Mouse (Mus musculus) activated CD4-positive, CD25-positive, alpha-beta regulatory T cell (primary cell): ENCODE measurements around the gene Phf13. TPM values are rescaled to one million over a fixed set of nuclear protein-coding genes. Genes with fewer than 3 reads are reported as not detected.

Source experiments
- polyA plus RNA-seq, 2 experiments: library from polyadenylated mRNA; unstranded; fragments of 100-300 nt; shearing (Covaris generic); gene quantifications; one replicate each; pipeline ENCODE4 v1.2.1; 2017

Phf13 gene
- polyA plus RNA-seq, result 10 to 100 TPM in 1 of 2 experiments, 1 to 10 TPM in 1; 9.8 to 17.5 TPM

GRCm38 (mm10) chr4:151996173-151996950 lies at the start of gene Phf13:
Phf13 (minus strand) TSS chr4:151996258.

GRCm38 (mm10) chr4:152038985-152039830 lies 43.1 kb upstream of the Phf13 start, which contains the start of gene Nol9:
Nol9 (plus strand) TSS chr4:152039321.

GRCm38 (mm10) chr4:152038225-152038984 lies 42.3 kb upstream of the Phf13 start, which contains the start of gene Tas1r1:
Tas1r1 (minus strand) TSS chr4:152038568.

GRCm38 (mm10) chr4:152027524-152027923 lies 31.5 kb upstream of the Phf13 start, which contains the start of gene Zbtb48:
Zbtb48 (minus strand) TSS chr4:152027671.

GRCm38 (mm10) chr4:152008622-152009075 lies 12.6 kb upstream of the Phf13 start, which contains the start of gene Klhl21:
Klhl21 (plus strand) TSS chr4:152008803.

GRCm38 (mm10) chr4:151988342-151989109 lies 7.5 kb downstream of the Phf13 start, which contains the start of gene Thap3:
Thap3 (minus strand) TSS chr4:151988997.

Other genes with a start within 250 kb of the Phf13 start
- 10 to 100 TPM; 40.4 to 59.0 TPM for gene Camta1, start 134.4 kb downstream of the Phf13 start, polyA plus RNA-seq
- gene Dnajc11, start 62.6 kb downstream of the Phf13 start, polyA plus RNA-seq, result 10 to 100 TPM; 39.6 to 50.9 TPM
- gene Thap3, start 7.3 kb downstream of the Phf13 start, polyA plus RNA-seq, result 100 to 1,000 TPM in 1 of 2 experiments, 10 to 100 TPM in 1; 96.1 to 108 TPM
- gene Klhl21, start 12.5 kb upstream of the Phf13 start, polyA plus RNA-seq, result 10 to 100 TPM; 10.1 to 14.7 TPM
- gene Zbtb48, start 31.4 kb upstream of the Phf13 start, polyA plus RNA-seq, result 10 to 100 TPM; 21.2 to 27.7 TPM
- gene Tas1r1, start 42.3 kb upstream of the Phf13 start, polyA plus RNA-seq, result under 1 TPM in 1 of 2 experiments, not detected in 1; 0.07 TPM
- gene Nol9, start 43.1 kb upstream of the Phf13 start, polyA plus RNA-seq, result 10 to 100 TPM; 36.6 to 38.0 TPM
- 1 to 10 TPM; 6.9 to 9.2 TPM for gene Plekhg5, start 76.2 kb upstream of the Phf13 start, polyA plus RNA-seq
- gene Tnfrsf25, start 119.7 kb upstream of the Phf13 start, polyA plus RNA-seq, result 100 to 1,000 TPM; 104 to 200 TPM
- 10 to 100 TPM; 22.4 to 22.6 TPM for gene Espn, start 156.1 kb upstream of the Phf13 start, polyA plus RNA-seq
- under 1 TPM in 1 of 2 experiments, not detected in 1; 0.17 TPM for gene Hes2, start 162.6 kb upstream of the Phf13 start, polyA plus RNA-seq
- gene Acot7, start 181.9 kb upstream of the Phf13 start, polyA plus RNA-seq, result 100 to 1,000 TPM in 1 of 2 experiments, 10 to 100 TPM in 1; 53.7 to 161 TPM